Mouse (Mus musculus): ENCODE data around the gene Grm2. TPM values are rescaled to one million over a fixed set of nuclear protein-coding genes. Genes with fewer than 3 reads are reported as not detected.
A peak's percentile ranks its signal among the peaks of the same experiment; 100 is the strongest.

Gene Grm2
- 0.09 TPM in 1 of 2 replicates, not detected in the other for polyA plus RNA-seq (2015; fragmentation: Nextera tagmentation; extraction: Ambion mirVana)

GRCm38 (mm10) chr9:106655884-106656720, at the start of gene Grm2:
TSS of gene Grm2 (minus strand) at chr9:106656082.
- WGBS = 1% methylated on average over 36 of the region's 44 CpGs
- Histone ChIP-seq H3K4me1 (peaks cover 12% of the 10 kb centered on the region), H3K36me3 (peaks cover 33% of the 10 kb centered on the region), H3K9me3 (no peaks in the 10 kb centered on the region), H3K27me3 (replicated peaks) (peaks cover 57% of the 10 kb centered on the region), H3K4me3 (peak within 1 kb of the TSS; percentile 45), H3K27ac (replicated peaks) (no peak within 1 kb of the TSS), H3K4me2 (peak within 1 kb of the TSS; percentile 73), H3K9ac (0 out of 2 replicates have a peak within 1 kb of the TSS, but pooled peaks have one; percentile 3)
- no peak for ATAC-seq (ENCODE audit: extremely low read depth, insufficient number of reproducible peaks, low FRiP score, low TSS enrichment)

GRCm38 (mm10) chr9:106692973-106693481, 37.1 kb upstream of the Grm2 start:
- 88% methylated on average over 11 of the region's 11 CpGs for WGBS

GRCm38 (mm10) chr9:106688834-106689233, 33.0 kb upstream of the Grm2 start:
- ATAC-seq (ENCODE audit: extremely low read depth, insufficient number of reproducible peaks, low FRiP score, low TSS enrichment) = no peak
- no peak overlapping the region for H3K4me3 ChIP-seq
- 76% methylated on average over 8 of the region's 8 CpGs for WGBS
- no peak overlapping the region for H3K27ac ChIP-seq (replicated peaks)
- no peaks in the 10 kb centered on the region for H3K27me3 ChIP-seq (replicated peaks)
- peaks cover 25% of the 10 kb centered on the region for H3K4me1 ChIP-seq
- no peak overlapping the region for H3K4me2 ChIP-seq
- peaks cover 28% of the 10 kb centered on the region for H3K36me3 ChIP-seq
- H3K9me3 ChIP-seq = no peaks in the 10 kb centered on the region
- H3K9ac ChIP-seq = no peak overlapping the region

More at GRCm38 (mm10) chr9:106692973-106693481, 37.1 kb upstream of the Grm2 start:
- H3K9me3 ChIP-seq = no peaks in the 10 kb centered on the region
- H3K4me2 ChIP-seq = no peak overlapping the region
- H3K36me3 ChIP-seq = peaks cover 63% of the 10 kb centered on the region
- H3K9ac ChIP-seq = no peak overlapping the region
- no peak for ATAC-seq (ENCODE audit: extremely low read depth, insufficient number of reproducible peaks, low FRiP score, low TSS enrichment)
- H3K27ac ChIP-seq (replicated peaks) = no peak overlapping the region
- no peak overlapping the region for H3K4me3 ChIP-seq
- no peaks in the 10 kb centered on the region for H3K4me1 ChIP-seq
- H3K27me3 ChIP-seq (replicated peaks) = no peaks in the 10 kb centered on the region

GRCm38 (mm10) chr9:106686983-106687650, 31.2 kb upstream of the Grm2 start:
- no peak; the same call in 1 of the 2 replicates for ATAC-seq (ENCODE audit: extremely low read depth, insufficient number of reproducible peaks, low FRiP score, low TSS enrichment)
- 31% methylated on average over 8 of the region's 8 CpGs for WGBS
- Histone ChIP-seq H3K9me3 (no peaks in the 10 kb centered on the region), H3K4me3 (no peak overlapping the region; the same call in 1 of the 2 replicates), H3K27me3 (replicated peaks) (no peaks in the 10 kb centered on the region), H3K4me1 (peaks cover 25% of the 10 kb centered on the region), H3K36me3 (peaks cover 16% of the 10 kb centered on the region), H3K9ac (no peak overlapping the region), H3K27ac (replicated peaks) (no peak overlapping the region), H3K4me2 (peak overlapping the region; percentile 55)

GRCm38 (mm10) chr9:106685249-106686101, 29.6 kb upstream of the Grm2 start, which contains the start of gene Tex264:
TSS of gene Tex264 (minus strand) at chr9:106685927.
- Histone ChIP-seq H3K9ac (peak within 1 kb of the TSS; percentile 92), H3K36me3 (peaks cover 20% of the 10 kb centered on the region), H3K27me3 (replicated peaks) (no peaks in the 10 kb centered on the region), H3K4me2 (peak within 1 kb of the TSS; percentile 98), H3K9me3 (no peaks in the 10 kb centered on the region), H3K27ac (replicated peaks) (peak within 1 kb of the TSS; percentile 86), H3K4me1 (peaks cover 25% of the 10 kb centered on the region), H3K4me3 (peak within 1 kb of the TSS; percentile 92)
- ATAC-seq (ENCODE audit: extremely low read depth, insufficient number of reproducible peaks, low FRiP score, low TSS enrichment) = peak; percentile 92
- WGBS = under 1% methylated on average over 86 of the region's 86 CpGs

GRCm38 (mm10) chr9:106684918-106685248, 29.0 kb upstream of the Grm2 start:
- no peak for ATAC-seq (ENCODE audit: extremely low read depth, insufficient number of reproducible peaks, low FRiP score, low TSS enrichment)
- peak overlapping the region; percentile 92 for H3K4me3 ChIP-seq
- WGBS = 3% methylated on average over 14 of the region's 14 CpGs

GRCm38 (mm10) chr9:106684093-106684872, 28.4 kb upstream of the Grm2 start:
- Histone ChIP-seq H3K27me3 (replicated peaks) (no peaks in the 10 kb centered on the region), H3K27ac (replicated peaks) (peak overlapping the region; percentile 86), H3K9me3 (no peaks in the 10 kb centered on the region), H3K4me3 (peak overlapping the region; percentile 92), H3K9ac (peak overlapping the region; percentile 92), H3K4me2 (peak overlapping the region; percentile 98), H3K36me3 (peaks cover 31% of the 10 kb centered on the region), H3K4me1 (peaks cover 25% of the 10 kb centered on the region)
- WGBS = 66% methylated on average over 6 of the region's 6 CpGs
- ATAC-seq (ENCODE audit: extremely low read depth, insufficient number of reproducible peaks, low FRiP score, low TSS enrichment) = no peak

More at GRCm38 (mm10) chr9:106684918-106685248, 29.0 kb upstream of the Grm2 start:
- Histone ChIP-seq H3K9ac (peak overlapping the region; percentile 92), H3K27ac (replicated peaks) (peak overlapping the region; percentile 86), H3K4me2 (peak overlapping the region; percentile 98), H3K27me3 (replicated peaks) (no peaks in the 10 kb centered on the region), H3K36me3 (peaks cover 25% of the 10 kb centered on the region), H3K4me1 (peaks cover 25% of the 10 kb centered on the region), H3K9me3 (no peaks in the 10 kb centered on the region)

GRCm38 (mm10) chr9:106681026-106681425, 25.1 kb upstream of the Grm2 start:
- Histone ChIP-seq H3K4me3 (no peak overlapping the region), H3K9ac (no peak overlapping the region), H3K4me1 (peaks cover 14% of the 10 kb centered on the region), H3K9me3 (no peaks in the 10 kb centered on the region), H3K4me2 (no peak overlapping the region), H3K27me3 (replicated peaks) (no peaks in the 10 kb centered on the region), H3K36me3 (peaks cover 50% of the 10 kb centered on the region), H3K27ac (replicated peaks) (no peak overlapping the region)
- WGBS = 88% methylated on average over 9 of the region's 9 CpGs
- ATAC-seq (ENCODE audit: extremely low read depth, insufficient number of reproducible peaks, low FRiP score, low TSS enrichment) = no peak

GRCm38 (mm10) chr9:106678242-106678641, 22.4 kb upstream of the Grm2 start:
- Histone ChIP-seq H3K9ac (no peak overlapping the region), H3K4me2 (no peak overlapping the region), H3K9me3 (no peaks in the 10 kb centered on the region), H3K4me3 (no peak overlapping the region), H3K27ac (replicated peaks) (no peak overlapping the region), H3K4me1 (no peaks in the 10 kb centered on the region), H3K36me3 (peaks cover 60% of the 10 kb centered on the region), H3K27me3 (replicated peaks) (no peaks in the 10 kb centered on the region)
- ATAC-seq (ENCODE audit: extremely low read depth, insufficient number of reproducible peaks, low FRiP score, low TSS enrichment) = no peak
- 78% methylated on average over 4 of the region's 4 CpGs for WGBS

GRCm38 (mm10) chr9:106677702-106678101, 21.8 kb upstream of the Grm2 start:
- Histone ChIP-seq H3K4me2 (no peak overlapping the region), H3K9ac (no peak overlapping the region), H3K4me3 (no peak overlapping the region), H3K27me3 (replicated peaks) (no peaks in the 10 kb centered on the region), H3K4me1 (no peaks in the 10 kb centered on the region), H3K27ac (replicated peaks) (no peak overlapping the region), H3K9me3 (no peaks in the 10 kb centered on the region), H3K36me3 (peaks cover 63% of the 10 kb centered on the region)
- no peak for ATAC-seq (ENCODE audit: extremely low read depth, insufficient number of reproducible peaks, low FRiP score, low TSS enrichment)
- 83% methylated on average over 5 of the region's 5 CpGs for WGBS

All from heart, embryonic 13.5 days (tissue).